Mouse (Mus musculus): ENCODE measurements at regions not wholly inside any gene's neighbourhood (a gene's known extent, or its start where the extent isn't known, plus 50 kb on each side); places are given as distances from the start of the nearest gene placed in this dataset.

DNA sequence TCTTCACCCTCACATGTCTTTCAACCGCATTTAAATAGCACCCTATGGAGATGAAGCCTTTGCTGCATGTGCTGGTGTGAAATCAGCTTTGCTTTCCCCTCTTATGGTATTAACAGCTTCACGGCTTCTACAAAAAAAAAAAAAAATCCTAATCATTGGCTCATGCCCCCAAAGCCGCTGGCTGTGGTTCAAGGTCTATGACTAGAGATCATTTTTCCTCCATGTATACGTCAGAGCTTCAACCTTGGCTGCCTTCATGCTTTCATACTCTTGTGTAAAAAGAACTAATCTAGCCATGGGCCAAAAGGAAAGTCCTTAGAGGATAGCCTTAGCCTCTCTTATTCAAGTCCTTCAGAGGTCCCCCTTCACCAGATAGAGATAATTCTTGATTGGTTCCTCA lies 320.6 kb upstream of the Ube2e3 start:
- TF ChIP-seq USF1 (IDR thresholded peaks at IDR 0.05; ENCODE audit: low read depth, low read length), result no peak
- no peak for TF ChIP-seq MYC (IDR thresholded peaks at IDR 0.05; ENCODE audit: low read depth, low read length)
- no peak for TF ChIP-seq NELFE (IDR thresholded peaks at IDR 0.05; ENCODE audit: low read depth, low read length)
- no peak for TF ChIP-seq POLR2A (IDR thresholded peaks at IDR 0.05; ENCODE audit: control insufficient read depth in 1 of 2, insufficient read depth in 1 of 2, low read depth in 1 of 2, low read length in 2 of 2, poor library complexity in 1 of 2)
- no peak for TF ChIP-seq HCFC1 (IDR thresholded peaks at IDR 0.05; ENCODE audit: low read depth, low read length)
- no peak for TF ChIP-seq ZNF384 (IDR thresholded peaks at IDR 0.05; ENCODE audit: low read depth, low read length)
- no peak for TF ChIP-seq CTCF (IDR thresholded peaks at IDR 0.05 in 2 of 3, conservative IDR thresholded peaks at IDR 0.05 in 1 of 3; ENCODE audit: control insufficient read depth in 1 of 3, insufficient read depth in 1 of 3, low read depth in 2 of 3, low read length in 3 of 3, poor library complexity in 1 of 3, severe bottlenecking in 1 of 3)
